Mouse (Mus musculus) forebrain, embryonic 11.5 days (tissue): Measurements from ENCODE around the gene Gm10306. TPM values are rescaled to one million over a fixed set of nuclear protein-coding genes. Genes with fewer than 3 reads are reported as not detected.

ENCODE experiments used
- ATAC-seq: fragments of 200-750 bp; cut with Nextera tagmentation; replicated peaks from 2 replicates; pipeline ENCODE4 v1.8.0; 2017; ENCODE audit warnings: moderate TSS enrichment; ENCODE audit not compliant: low FRiP score
- DNase-seq: peaks from one replicate; pipeline ENCODE4 v3.0.0-alpha.2; 2017; ENCODE audit warnings: low spot score
- H3K27ac ChIP-seq: fragments of 300-500 bp; sonication (generic); 2 replicates; pipeline ENCODE4 v1.5.1; 2014; ENCODE audit warnings: low read depth, low read length
- H3K27me3 ChIP-seq: fragments of 300-500 bp; sonication (generic); 2 replicates; pipeline ENCODE4 v1.6.1; 2014; ENCODE audit warnings: mild to moderate bottlenecking, low read length, mixed read lengths; ENCODE audit not compliant: control insufficient read depth, insufficient read depth
- H3K36me3 ChIP-seq: fragments of 300-500 bp; sonication (generic); 2 replicates; pipeline ENCODE4 v1.6.1; 2014; ENCODE audit warnings: mild to moderate bottlenecking, low read length, moderate library complexity, mixed read lengths; ENCODE audit not compliant: control insufficient read depth, insufficient read depth
- H3K4me1 ChIP-seq: fragments of 300-500 bp; sonication (generic); replicated peaks from 2 replicates; pipeline ENCODE4 v1.6.1; 2014; ENCODE audit warnings: low read length, mixed read lengths; ENCODE audit not compliant: control insufficient read depth, insufficient read depth
- H3K4me2 ChIP-seq: fragments of 300-500 bp; sonication (generic); 2 replicates; pipeline ENCODE4 v1.6.1; 2014; ENCODE audit warnings: low read depth, mild to moderate bottlenecking, low read length, moderate library complexity, mixed read lengths; ENCODE audit not compliant: severe bottlenecking
- H3K4me3 ChIP-seq: fragments of 300-500 bp; sonication (generic); 2 replicates; pipeline ENCODE4 v1.5.1; 2014; ENCODE audit warnings: low read depth, low read length
- H3K9ac ChIP-seq: fragments of 300-500 bp; sonication (generic); 2 replicates; pipeline ENCODE4 v1.6.1; 2014; ENCODE audit warnings: low read length
- H3K9me3 ChIP-seq: fragments of 300-500 bp; sonication (generic); 2 replicates; pipeline ENCODE4 v1.6.1; 2016; ENCODE audit warnings: low read length, mixed read lengths; ENCODE audit not compliant: control insufficient read depth
- WGBS: fragments of 180-500 bp; shearing (Covaris S2); extraction: QIAGEN DNeasy Blood & Tissue Kit; methylation state at CpG from one replicate; pipeline ENCODE4 v1.1.7; 2014; 5-methylcytosine and 5-hydroxymethylcytosine counted together
- polyA plus RNA-seq: library from polyadenylated mRNA; unstranded; fragments of >200 nt; fragmentation: Nextera tagmentation; extraction: Ambion mirVana; gene quantifications from 2 replicates; pipeline ENCODE4 v1.2.1, GENCODE M21; 2014

Gm10306 gene
- polyA plus RNA-seq, 1 experiment from 2014 or later: not detected

- Histone ChIP-seq H3K4me1 (no peaks in the 10 kb centered on the region; the same call in 1 of the 2 replicates), H3K4me2 (peak overlapping the region; percentile 76; the same call in 1 of the 2 replicates), H3K27me3 (no peaks in the 10 kb centered on the region), H3K4me3 (peak overlapping the region; percentile 91; the same call in 1 of the 2 replicates), H3K9ac (no peak overlapping the region), H3K27ac (no peak overlapping the region), H3K9me3 (no peaks in the 10 kb centered on the region), H3K36me3 (no peaks in the 10 kb centered on the region)
- no peak for ATAC-seq
- WGBS: 93% methylated on average over 5 of the region's 5 CpGs
- no peak for DNase-seq
These were observed 1.3 kb upstream of the Gm10306 start for GRCm38 (mm10) chr4:94554955-94555494.

GRCm38 (mm10) chr4:94557145-94557544 is 799 bp downstream of the Gm10306 start:
- 79% methylated on average over 7 of the region's 7 CpGs for WGBS
- Histone ChIP-seq H3K4me1 (no peaks in the 10 kb centered on the region; the same call in 1 of the 2 replicates), H3K9me3 (no peaks in the 10 kb centered on the region), H3K36me3 (no peaks in the 10 kb centered on the region), H3K4me2 (no peak overlapping the region), H3K27me3 (no peaks in the 10 kb centered on the region), H3K4me3 (peak overlapping the region; percentile 91; the same call in 1 of the 2 replicates), H3K27ac (no peak overlapping the region), H3K9ac (no peak overlapping the region)
- 0 out of 2 replicates have a peak, but pooled peaks have one; percentile 2 for ATAC-seq
- DNase-seq: no peak

- Histone ChIP-seq H3K36me3 (no peaks in the 10 kb centered on the region), H3K9ac (no peak overlapping the region), H3K4me1 (no peaks in the 10 kb centered on the region; the same call in 1 of the 2 replicates), H3K4me2 (no peak overlapping the region), H3K27ac (no peak overlapping the region), H3K9me3 (no peaks in the 10 kb centered on the region), H3K4me3 (no peak overlapping the region), H3K27me3 (no peaks in the 10 kb centered on the region)
- WGBS: 39% methylated on average over 2 of the region's 2 CpGs
- ATAC-seq: no peak
- no peak for DNase-seq
These were observed 2.9 kb downstream of the Gm10306 start for GRCm38 (mm10) chr4:94559266-94559665.

GRCm38 (mm10) chr4:94560316-94560715 is 4.0 kb downstream of the Gm10306 start:
- DNase-seq (no peak), ATAC-seq (no peak)
- Histone ChIP-seq H3K36me3 (no peaks in the 10 kb centered on the region), H3K4me2 (no peak overlapping the region), H3K27ac (no peak overlapping the region), H3K9ac (no peak overlapping the region), H3K4me3 (no peak overlapping the region), H3K27me3 (no peaks in the 10 kb centered on the region), H3K9me3 (no peaks in the 10 kb centered on the region), H3K4me1 (no peaks in the 10 kb centered on the region; the same call in 1 of the 2 replicates)
- WGBS: 93% methylated on average over 1 of the region's 1 CpGs

GRCm38 (mm10) chr4:94561954-94562648 is 5.8 kb downstream of the Gm10306 start:
- H3K9me3 ChIP-seq: no peaks in the 10 kb centered on the region
- H3K4me3 ChIP-seq: no peak overlapping the region
- H3K36me3 ChIP-seq: no peaks in the 10 kb centered on the region
- no peak for ATAC-seq
- H3K27ac ChIP-seq: no peak overlapping the region
- no peak overlapping the region for H3K9ac ChIP-seq
- no peak for DNase-seq
- no peak overlapping the region for H3K4me2 ChIP-seq
- H3K27me3 ChIP-seq: no peaks in the 10 kb centered on the region
- no peaks in the 10 kb centered on the region for H3K4me1 ChIP-seq
- 81% methylated on average over 7 of the region's 7 CpGs for WGBS

GRCm38 (mm10) chr4:94564297-94564696 is 8.0 kb downstream of the Gm10306 start:
- ATAC-seq (no peak), DNase-seq (no peak)
- Histone ChIP-seq H3K4me3 (no peak overlapping the region), H3K36me3 (no peaks in the 10 kb centered on the region), H3K9me3 (no peaks in the 10 kb centered on the region), H3K27me3 (no peaks in the 10 kb centered on the region), H3K4me2 (no peak overlapping the region), H3K4me1 (no peaks in the 10 kb centered on the region), H3K27ac (no peak overlapping the region), H3K9ac (no peak overlapping the region)

GRCm38 (mm10) chr4:94572677-94573076 is 16.3 kb downstream of the Gm10306 start:
- H3K36me3 ChIP-seq: no peaks in the 10 kb centered on the region; the same call in 1 of the 2 replicates
- H3K27ac ChIP-seq: no peak overlapping the region
- H3K4me3 ChIP-seq: no peak overlapping the region
- 96% methylated on average over 4 of the region's 4 CpGs for WGBS
- DNase-seq (no peak), ATAC-seq (no peak)
- H3K4me2 ChIP-seq: no peak overlapping the region
- H3K9ac ChIP-seq: no peak overlapping the region
- no peaks in the 10 kb centered on the region for H3K4me1 ChIP-seq
- H3K27me3 ChIP-seq: no peaks in the 10 kb centered on the region
- H3K9me3 ChIP-seq: no peaks in the 10 kb centered on the region

GRCm38 (mm10) chr4:94591765-94592381 is 35.5 kb downstream of the Gm10306 start:
- no peak overlapping the region for H3K4me3 ChIP-seq
- DNase-seq (no peak), ATAC-seq (no peak)
- no peaks in the 10 kb centered on the region for H3K4me1 ChIP-seq
- H3K9ac ChIP-seq: no peak overlapping the region
- H3K27ac ChIP-seq: no peak overlapping the region
- no peaks in the 10 kb centered on the region for H3K9me3 ChIP-seq
- H3K27me3 ChIP-seq: no peaks in the 10 kb centered on the region
- WGBS: 79% methylated on average over 4 of the region's 4 CpGs
- no peaks in the 10 kb centered on the region; the same call in 1 of the 2 replicates for H3K36me3 ChIP-seq
- no peak overlapping the region for H3K4me2 ChIP-seq
